Mouse (Mus musculus): Measurements from ENCODE around the gene Hoxb6. TPM values are rescaled to one million over a fixed set of nuclear protein-coding genes. Genes with fewer than 3 reads are reported as not detected.
A peak's percentile ranks its signal among the peaks of the same experiment; 100 is the strongest.

Gene Hoxb6
- total RNA-seq, 2 experiments from 2014 or later, result not detected

DNA sequence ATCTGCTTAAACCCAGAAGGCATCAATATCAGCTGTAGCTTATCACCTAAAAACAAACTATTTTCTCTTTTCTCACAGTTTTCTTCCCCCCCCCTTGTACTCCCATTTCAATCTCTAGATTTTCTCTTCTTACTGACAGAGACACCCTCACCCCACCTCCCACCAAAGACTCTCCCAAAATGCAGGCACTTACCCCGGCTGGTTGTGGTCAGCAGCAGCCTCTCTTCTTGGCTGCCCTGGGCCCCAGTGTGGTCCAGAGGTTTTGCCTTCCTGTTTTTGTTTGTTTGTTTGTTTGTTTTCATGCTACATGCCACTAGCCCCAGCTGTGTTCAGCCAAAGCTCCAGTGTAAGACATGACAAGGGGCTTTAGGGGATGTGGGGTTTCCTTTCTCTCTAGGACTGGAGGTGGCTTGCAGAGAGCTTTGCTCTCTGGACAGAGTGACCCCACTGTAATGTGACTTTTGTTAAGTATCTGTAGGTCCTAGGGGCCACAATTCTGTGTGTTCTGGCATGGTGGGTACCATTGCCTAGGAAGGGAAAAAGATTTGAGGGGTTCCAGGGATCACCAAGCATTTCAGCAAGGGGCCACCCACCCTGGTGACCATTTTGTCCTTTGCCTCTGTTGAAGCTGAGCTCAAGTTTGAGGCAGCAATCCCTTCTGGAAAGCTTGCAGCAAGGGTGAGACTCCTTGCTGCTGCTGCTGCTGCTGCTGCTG is 24.1 kb upstream of the Hoxb6 start:
- no peak for DNase-seq (ENCODE audit: low spot score in 2 of 2)

DNA sequence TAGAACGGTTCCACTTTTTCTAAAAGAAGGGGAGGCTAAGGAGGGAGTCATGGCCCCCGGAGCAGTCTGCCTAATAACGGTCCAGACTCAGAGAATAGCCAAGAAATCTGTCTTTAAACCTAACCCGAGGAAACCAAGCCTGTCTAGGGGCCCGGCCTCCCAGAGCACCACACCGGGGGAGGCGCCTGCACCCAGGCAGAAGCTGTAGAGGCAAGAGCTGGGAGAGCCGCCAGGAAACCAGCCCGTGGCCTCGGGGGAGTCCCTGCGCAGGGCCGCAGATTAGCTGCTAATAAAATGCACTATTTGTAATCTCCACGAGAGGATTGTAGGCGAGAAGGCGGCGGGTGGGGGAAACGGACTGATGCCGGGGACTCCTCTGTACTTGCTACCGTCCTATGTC is 22.4 kb upstream of the Hoxb6 start:
- no peak for DNase-seq (ENCODE audit: low spot score in 2 of 2)

DNA sequence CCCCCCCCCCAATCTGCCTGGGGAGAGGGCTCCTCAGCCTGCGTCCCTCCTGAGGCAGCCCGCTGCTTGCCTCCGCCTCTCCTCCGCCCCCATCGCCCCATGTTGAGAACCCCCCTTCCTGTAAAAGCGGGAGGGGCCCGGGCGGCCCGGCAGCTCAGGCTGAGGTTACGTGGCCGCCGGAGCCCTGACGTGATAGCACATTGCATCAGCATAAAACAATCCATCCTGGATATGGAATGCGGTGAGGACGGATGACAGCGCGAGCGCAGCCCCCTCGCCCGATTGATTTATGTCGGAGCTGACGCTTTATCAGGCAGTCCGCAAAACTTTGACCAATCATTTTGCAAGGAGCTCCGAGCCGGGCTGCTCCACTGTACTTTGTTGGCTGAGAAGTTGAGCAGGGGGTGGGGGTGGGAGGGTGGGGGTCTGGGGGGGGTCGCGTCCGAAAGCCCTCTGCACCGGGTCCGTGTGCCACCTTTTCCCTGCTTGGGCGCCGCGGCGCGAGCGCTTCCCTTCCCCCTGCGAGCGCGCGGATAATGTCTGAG is 21.2 kb upstream of the Hoxb6 start, which contains the start of gene Hoxb9:
Gene Hoxb9, plus strand, starts transcription at position 462 of the 545 bp plus-strand sequence.
- no peak for DNase-seq (ENCODE audit: low spot score in 2 of 2)

DNA sequence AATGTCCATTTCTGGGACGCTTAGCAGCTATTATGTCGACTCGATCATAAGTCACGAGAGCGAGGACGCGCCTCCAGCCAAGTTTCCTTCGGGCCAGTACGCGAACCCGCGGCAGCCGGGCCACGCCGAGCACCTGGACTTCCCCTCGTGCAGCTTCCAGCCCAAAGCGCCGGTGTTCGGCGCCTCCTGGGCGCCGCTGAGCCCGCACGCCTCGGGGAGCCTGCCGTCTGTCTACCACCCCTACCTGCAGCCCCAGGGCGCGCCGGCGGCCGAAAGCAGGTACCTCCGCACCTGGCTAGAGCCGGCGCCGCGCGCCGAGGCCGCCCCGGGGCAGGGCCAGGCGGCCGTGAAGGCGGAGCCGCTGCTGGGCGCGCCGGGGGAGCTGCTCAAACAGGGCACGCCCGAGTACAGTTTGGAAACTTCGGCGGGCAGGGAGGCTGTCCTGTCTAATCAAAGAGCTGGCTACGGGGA is 20.7 kb upstream of the Hoxb6 start:
- no peak for DNase-seq (ENCODE audit: low spot score in 2 of 2)

DNA sequence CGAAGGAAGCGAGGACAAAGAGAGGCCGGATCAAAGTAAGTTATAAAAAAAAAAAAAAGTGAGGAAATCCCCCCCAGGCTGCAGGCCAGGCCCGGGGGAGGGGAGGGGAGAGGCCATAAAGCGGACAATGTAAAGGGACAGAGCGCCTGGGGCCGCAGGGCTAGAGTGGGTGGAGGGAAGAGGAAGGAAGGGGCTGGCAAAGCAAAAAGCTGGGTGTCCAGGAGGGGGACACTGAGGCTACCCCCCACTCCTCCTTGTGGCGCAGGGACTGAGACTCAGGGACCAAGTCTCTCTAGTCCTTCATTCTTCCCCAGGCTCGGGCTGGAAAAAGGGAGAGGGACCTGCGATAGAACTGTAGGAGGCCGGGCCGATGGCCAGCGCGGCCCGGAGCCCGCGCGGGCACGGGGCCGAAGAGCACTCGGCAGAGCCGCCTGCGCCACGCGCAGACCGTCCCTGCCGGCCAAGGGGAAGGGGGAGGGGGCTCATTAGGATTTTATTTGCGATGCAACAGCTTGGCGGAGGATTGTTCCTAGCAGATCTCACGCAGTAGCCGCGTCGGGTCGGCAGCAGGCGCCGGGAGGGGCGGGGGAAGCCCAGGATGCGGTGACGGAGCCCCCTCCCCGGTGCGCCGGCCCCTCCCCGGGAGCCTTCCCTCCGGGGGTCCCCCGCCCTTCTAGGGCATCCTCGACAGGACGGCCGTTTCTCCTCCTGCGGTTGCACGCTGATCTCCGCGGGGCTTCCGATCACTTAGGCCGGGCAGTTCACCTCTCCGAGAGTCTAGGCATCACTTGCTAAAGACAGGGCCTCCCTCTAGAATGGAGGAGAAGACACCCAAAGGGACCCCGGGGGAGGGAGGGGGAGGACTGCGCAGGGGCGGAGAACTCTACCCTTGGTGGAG is 20.0 kb upstream of the Hoxb6 start:
- no peak for DNase-seq (ENCODE audit: low spot score in 2 of 2)

DNA sequence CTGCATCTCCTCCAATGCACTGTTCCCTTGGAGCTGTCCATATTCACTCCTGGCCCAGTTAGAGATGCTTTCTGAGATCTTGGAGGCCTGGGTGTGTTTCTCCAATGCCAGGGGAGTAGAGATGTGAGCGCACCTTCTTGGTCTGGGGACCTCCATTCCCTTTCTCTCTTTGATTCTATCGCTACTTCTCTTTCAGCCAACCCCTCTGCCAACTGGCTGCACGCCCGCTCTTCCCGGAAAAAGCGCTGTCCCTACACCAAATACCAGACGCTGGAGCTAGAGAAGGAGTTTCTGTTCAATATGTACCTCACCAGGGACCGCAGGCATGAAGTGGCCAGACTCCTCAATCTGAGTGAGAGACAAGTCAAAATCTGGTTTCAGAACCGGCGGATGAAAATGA is 17.8 kb upstream of the Hoxb6 start:
- DNase-seq (ENCODE audit: low spot score in 2 of 2), result no peak

DNA sequence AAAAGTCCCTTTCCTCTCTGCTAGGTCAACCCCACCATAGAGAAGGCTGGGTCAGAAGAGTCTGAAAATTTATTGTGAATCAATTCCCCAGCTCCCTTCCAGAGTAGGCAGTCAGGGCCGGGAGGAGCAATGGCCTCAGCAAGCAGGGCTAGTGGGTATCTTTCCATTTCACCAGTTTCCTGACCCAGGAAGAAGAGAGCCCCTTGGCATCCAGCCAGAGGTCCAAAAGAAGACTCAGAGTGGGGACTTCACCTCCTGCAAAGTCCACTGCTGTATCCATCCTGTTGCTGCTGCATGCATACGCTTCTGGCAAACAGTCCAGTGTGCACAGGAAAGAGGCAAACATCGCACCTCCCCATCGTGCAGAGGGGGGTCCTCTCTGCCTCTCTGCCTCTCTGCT is 16.4 kb upstream of the Hoxb6 start:
- no peak for DNase-seq (ENCODE audit: low spot score in 2 of 2)

DNA sequence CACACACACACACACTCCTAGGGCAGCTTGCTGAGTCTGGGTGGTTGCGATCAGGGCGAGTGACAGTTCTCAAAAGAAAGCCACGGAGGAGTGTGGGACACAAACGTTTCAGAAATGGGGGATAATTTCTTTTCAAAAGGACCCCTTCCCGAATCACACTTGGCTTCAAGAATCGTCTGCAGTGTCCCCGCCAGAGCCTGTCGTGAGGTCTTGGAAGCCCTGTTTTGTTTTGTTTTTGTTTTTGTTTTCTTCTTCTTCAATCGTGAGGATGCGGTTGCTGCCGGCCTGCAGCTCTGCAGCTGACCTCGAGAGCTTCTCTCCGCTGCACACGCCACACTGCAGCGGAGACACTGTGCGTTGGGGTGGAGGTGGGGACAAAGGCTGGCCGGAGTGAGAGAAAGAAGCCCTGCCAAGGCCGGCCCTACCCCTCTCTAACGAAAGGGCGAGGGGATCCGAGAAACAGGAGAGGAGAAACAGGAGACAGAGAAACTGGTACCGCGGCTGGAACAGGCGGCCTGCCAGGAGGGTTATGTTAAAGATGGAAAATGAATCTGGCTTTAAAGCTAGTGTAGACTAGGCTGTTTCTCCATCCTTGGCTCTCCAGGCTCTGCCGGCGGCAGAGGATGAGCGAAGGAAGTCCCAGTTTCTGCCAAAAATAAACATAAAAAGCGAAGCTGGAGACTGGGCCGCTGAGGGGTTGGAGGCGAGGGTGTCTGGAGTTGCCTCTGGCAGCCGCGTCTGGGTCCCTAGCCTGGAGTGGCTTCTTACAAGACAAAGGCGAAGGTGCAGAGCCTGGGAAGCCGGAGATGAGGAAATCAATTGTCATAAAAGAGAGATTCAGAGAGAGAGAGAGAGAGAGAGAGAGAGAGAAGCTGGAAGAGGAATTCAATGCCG is 14.9 kb upstream of the Hoxb6 start:
- no peak for DNase-seq (ENCODE audit: low spot score in 2 of 2)

DNA sequence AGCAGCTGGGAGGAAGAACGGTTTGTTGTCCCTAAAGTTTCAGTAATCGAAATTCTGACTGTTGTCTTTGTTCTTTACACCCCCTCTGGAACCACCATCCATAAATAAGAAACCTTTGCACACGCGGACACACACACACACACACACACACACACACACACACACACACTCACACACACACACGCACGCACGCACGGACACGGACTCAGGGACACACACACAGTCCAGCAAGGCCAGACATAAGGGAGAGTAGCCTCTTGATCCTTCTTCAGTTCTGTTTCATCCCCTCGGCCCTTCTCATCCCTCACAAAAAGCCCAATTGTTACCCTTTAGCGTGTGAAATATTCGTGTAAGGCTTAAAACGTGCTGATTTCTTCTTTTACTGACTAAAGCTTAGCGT is 14.0 kb upstream of the Hoxb6 start:
- DNase-seq (ENCODE audit: low spot score in 2 of 2), result no peak

DNA sequence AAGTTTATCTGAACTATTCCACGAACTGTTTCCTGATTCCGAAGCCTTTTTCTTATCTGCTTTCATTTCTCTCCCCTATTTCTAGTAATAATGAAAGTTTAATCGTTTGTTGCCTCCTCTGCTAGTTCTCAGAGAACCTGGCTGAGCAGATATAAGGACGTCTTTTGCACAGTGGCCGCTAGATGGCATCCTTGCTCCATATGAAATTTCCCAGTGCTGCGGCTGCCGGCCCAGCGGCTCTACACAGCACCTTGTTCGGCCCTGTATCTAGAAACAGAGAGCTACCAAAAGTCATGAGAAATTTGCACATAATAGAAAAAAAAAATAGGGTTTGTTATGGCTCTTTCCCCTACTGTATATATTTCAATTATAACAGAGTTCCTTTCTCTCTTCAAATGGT is 13.5 kb upstream of the Hoxb6 start:
- DNase-seq (ENCODE audit: low spot score in 2 of 2), result peak; percentile 74 to 88

DNA sequence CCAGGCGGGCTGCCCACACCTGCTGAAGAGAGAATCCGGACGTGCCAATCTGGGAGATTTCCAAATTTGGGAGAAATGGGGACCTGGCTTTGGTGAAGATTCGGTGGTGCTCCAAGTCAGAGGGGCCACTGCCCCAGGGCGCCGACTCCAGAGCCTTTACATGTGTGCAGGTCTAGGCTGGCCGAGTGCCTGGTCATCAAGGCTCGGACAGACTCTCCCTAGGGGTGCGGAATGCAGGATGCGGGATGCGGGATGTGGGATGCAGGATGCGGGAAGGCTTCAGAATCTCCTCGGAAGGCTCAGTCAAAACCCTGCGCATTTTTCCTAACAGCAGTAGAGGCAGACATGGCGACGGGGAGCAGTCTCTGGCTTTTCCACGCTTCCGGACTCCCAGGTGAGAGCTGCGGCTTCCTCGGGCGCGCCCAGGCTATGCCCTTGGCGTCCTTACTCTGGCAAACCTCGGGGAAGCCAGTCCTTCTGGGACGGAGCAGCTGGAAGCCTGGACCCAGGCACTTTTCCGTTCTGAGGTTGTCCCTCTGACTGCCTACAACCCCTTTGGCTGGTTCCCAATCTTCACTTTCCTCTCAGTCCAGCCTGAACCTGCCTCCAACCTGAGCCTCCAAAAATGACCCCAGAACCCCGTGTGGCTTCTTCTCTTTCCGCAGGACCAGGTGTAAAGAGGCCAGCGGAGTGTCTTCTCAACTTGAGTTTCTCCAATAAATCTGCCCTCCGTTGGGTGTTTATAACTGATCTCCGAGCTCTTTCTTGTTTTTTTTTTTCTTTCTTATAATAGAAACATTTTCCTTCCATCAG is 12.6 kb upstream of the Hoxb6 start:
- no peak for DNase-seq (ENCODE audit: low spot score in 2 of 2)

DNA sequence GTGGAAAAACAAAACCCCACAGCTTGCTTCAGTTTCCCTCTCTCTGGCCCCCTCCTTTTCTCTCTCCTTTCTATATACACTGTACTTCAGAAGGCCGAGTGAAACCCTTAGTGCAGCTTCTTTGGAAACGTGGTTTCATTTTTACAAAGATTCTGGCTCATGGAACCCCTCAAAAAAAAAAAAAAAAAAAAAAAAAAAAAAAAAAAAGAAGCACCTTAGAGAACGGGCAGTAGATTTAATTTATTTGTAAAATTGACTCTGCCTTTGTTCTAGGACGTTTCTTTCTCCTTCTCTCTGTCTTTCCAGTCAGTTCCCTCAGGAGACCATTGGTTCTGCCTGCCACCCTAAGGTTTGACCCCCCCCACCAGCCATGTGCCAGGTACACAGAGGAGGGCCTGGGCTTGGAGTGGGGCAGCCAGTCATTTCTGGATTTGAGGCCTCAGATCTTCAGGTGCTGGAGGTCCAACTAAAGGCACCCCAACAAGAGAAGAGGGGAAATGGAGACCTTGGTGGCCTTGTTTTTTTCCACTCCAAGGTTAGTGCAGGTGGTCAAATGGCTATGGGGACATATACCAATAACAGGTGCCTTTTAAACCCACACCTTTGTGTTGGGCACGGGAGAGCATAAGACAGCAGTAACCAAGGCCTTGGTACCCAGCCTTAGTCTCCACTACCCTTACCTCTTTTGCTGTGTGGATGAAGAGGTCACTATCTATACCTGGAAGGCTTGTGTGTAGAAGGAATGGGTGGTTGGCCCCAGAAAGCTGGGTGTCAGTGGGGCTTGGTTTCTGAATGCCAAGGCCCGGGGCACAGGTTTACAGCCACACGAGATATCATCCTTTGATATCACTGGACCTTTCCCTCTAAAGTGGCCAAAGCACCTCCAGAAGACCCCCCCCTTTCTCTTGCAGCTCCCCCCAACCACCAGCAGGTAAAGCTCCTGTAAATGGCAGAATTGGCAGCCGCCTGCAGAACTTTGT is 11.6 kb upstream of the Hoxb6 start:
- DNase-seq (ENCODE audit: low spot score in 2 of 2), result no peak

DNA sequence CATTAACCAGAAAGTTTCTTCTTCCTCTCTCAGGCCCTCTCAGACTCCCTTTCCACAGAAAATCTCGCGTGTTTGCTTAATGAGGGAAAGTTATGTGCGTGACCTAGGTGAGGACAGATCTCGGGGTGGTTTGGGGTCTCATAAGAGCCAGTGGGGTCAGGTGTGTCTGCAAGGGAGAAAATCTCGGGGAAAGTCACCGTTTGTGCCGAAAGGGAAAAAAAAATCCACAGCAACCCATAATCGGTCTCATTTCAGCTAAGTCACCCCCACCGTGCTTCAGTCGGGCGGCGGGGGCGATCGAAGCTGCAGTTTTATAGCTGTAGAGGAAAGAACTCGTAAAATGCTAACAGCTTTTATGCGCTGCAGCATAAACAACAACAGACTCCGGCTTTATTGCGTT is 10.9 kb upstream of the Hoxb6 start:
- DNase-seq (ENCODE audit: low spot score in 2 of 2), result no peak

DNA sequence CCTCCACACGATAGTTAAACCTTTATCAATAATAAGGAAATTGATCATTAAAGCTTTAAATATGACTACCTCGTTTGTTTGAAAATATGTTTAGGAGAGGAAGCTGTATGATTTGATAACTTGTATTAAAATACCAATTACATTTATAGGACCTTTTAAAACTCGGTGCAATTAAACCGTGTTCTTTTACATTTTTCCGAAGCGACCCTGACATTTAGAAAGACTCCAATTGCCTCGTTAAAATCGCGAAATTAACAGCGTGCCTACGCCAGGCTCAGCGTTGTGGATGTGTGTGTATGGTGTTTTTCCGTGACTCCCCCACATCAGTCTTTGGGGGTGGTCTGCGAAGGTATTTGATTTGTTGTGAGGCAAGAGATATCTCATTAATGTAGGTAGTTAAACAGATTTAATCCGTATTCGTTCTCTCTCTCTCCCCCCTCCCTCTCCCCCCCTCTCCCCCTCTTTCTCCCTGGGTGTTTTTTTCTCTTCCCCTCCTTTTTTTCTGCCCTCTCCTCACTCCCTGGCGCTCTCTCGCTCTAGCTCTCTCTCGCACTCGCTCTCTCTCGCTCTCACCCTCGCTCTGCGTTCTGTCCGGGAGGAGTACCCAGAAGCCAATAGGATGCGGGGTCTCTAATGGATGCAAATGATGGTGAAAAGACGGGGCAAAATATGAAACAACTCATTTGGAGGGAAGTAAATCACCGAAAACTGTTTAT is 10.3 kb upstream of the Hoxb6 start, which contains the start of gene Hoxb8:
Gene Hoxb8, plus strand, starts transcription at position 51 of the 716 bp plus-strand sequence.
- no peak for DNase-seq (ENCODE audit: low spot score in 2 of 2)

DNA sequence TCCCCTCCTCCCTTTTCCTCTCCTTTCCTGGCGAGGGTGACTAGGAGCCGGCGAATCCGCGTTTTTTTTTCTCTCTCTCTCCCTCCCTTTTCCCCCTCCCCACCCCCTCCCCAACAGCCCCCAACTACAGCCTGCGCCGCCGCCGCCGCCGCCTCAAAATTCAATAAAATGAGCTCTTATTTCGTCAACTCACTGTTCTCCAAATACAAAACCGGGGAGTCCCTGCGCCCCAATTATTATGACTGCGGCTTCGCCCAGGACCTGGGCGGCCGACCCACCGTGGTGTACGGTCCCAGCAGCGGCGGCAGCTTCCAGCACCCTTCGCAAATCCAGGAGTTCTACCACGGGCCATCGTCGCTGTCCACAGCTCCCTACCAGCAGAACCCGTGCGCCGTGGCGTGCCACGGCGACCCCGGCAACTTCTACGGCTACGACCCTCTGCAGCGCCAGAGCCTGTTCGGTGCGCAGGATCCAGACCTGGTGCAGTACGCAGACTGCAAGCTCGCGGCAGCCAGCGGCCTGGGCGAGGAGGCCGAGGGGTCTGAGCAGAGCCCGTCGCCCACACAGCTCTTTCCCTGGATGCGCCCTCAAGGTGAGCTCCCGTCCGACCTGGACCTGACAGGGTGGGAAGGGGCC is 9.4 kb upstream of the Hoxb6 start:
- no peak for DNase-seq (ENCODE audit: low spot score in 2 of 2)

DNA sequence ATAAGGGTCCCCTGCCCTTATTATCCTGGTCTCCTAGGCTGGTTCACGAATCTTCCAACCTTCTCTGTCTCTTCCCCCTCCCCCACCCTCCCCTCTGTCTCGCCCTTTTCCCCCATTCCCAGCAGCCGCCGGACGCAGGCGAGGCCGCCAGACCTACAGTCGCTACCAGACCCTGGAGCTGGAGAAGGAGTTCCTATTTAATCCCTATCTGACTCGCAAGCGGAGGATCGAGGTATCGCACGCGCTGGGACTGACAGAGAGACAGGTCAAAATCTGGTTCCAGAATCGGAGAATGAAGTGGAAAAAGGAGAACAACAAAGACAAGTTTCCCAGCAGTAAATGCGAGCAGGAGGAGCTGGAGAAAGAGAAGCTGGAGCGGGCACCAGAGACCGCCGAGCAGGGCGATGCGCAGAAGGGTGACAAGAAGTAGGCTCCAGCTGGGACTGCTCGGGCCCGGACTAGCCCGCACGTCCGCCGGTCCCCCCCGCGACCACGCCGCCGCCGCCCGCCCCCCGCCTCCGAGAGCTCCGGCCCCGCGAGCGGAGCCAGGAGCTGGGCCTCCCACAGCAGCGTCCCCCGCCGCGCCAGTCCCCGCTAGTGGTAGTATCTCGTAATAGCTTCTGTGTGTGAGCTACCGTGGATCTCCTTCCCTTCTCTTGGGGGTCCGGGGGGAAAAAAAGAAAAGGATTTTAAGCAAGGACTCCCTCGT is 8.1 kb upstream of the Hoxb6 start:
- DNase-seq (ENCODE audit: low spot score in 2 of 2), result no peak

Data from layer of hippocampus, postnatal 14 days (tissue).